Mouse (Mus musculus) effector memory CD4-positive, alpha-beta T cell, adult 5 months (primary cell): Measurements from ENCODE around the gene Nup54. TPM values are rescaled to one million over a fixed set of nuclear protein-coding genes. Genes with fewer than 3 reads are reported as not detected.

Experiments used
- polyA plus RNA-seq: library from polyadenylated mRNA; unstranded; fragments of 100-300 nt; shearing (Covaris generic); gene quantifications from one replicate; pipeline ENCODE4 v1.2.1, GENCODE M21; 2017

Nup54 gene
- polyA plus RNA-seq, result 40.6 TPM

DNA sequence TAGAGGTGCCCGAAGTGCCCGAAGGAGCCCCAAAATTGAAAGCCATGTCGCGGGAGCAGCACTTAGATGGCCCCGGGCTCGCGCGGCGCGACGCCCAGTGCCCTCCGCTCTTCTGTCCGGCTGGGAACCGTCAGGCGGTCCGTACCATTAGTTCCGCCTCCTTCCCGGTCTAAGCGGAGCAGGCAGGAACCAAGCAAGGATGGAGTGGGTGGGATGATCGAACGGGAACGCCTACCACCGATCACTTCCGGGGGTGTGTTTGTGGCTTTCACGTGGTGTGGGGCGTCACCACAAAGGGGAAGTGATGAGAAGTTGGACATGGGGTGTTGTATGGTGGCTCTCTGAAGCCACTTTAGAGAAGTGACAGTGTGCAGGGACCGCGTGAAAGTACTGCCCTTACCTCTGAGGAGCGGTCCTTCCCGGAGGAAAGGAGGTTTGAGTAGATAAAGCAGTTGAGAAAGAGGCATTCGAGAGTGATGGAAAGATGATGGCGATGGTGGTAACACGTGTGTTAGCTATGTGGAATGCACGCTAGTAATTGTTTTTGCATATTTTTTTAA is at the start of gene Nup54:
Gene Nup54 (minus strand): TSS at position 195 of the 560 bp plus-strand sequence.

Other genes starting within 250 kb of the Nup54 start
- not detected for gene U90926, start 219.8 kb downstream of the Nup54 start, polyA plus RNA-seq
- gene Ppef2, start 178.9 kb downstream of the Nup54 start, polyA plus RNA-seq, result 0.27 TPM
- gene Naaa, start 157.0 kb downstream of the Nup54 start, polyA plus RNA-seq, result 15.5 TPM
- gene Sdad1, start 124.7 kb downstream of the Nup54 start, polyA plus RNA-seq, result 53.8 TPM
- gene Cxcl9, start 107.1 kb downstream of the Nup54 start, polyA plus RNA-seq, result not detected
- gene Art3, start 103.4 kb downstream of the Nup54 start, polyA plus RNA-seq, result 4.7 TPM
- gene Cxcl10, start 86.3 kb downstream of the Nup54 start, polyA plus RNA-seq, result 45.9 TPM
- gene Scarb2, start 71.6 kb upstream of the Nup54 start, polyA plus RNA-seq, result 21.2 TPM
- not detected for gene Fam47e, start 119.8 kb upstream of the Nup54 start, polyA plus RNA-seq
- 0.29 TPM for gene Stbd1, start 167.8 kb upstream of the Nup54 start, polyA plus RNA-seq
- gene Ccdc158, start 240.1 kb upstream of the Nup54 start, polyA plus RNA-seq, result not detected
- gene Shroom3, start 248.2 kb upstream of the Nup54 start, polyA plus RNA-seq, result not detected